Mouse (Mus musculus) frontal cortex, postnatal 14 days (tissue): ENCODE measurements around the gene Spo11.

Source experiments
- DNase-seq, 2 experiments: peaks; one replicate each; pipeline ENCODE4 v3.0.0; 2022; ENCODE audit warnings: low spot score in 2 of 2

The Spo11 gene

DNA sequence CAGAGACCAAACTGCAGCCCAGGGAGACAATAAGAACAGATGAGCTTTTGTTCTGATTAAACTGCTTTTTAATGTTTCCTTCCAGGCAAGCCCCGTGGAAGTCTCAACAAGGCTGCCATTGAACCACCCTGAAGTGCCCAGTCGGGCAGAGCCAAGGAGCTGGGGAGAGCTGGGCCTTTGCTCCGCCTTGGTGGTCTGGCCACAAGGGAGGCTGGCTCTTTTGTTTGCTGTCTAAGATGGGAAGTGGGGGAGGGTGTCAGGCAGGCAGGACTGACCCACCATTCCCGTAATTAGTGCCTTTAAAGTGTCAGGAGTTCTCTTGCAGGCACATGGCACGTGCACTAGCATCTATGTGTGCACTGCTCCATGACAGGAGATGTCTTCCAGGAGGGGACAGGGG is 18.9 kb upstream of the Spo11 start:
- no peak for DNase-seq

DNA sequence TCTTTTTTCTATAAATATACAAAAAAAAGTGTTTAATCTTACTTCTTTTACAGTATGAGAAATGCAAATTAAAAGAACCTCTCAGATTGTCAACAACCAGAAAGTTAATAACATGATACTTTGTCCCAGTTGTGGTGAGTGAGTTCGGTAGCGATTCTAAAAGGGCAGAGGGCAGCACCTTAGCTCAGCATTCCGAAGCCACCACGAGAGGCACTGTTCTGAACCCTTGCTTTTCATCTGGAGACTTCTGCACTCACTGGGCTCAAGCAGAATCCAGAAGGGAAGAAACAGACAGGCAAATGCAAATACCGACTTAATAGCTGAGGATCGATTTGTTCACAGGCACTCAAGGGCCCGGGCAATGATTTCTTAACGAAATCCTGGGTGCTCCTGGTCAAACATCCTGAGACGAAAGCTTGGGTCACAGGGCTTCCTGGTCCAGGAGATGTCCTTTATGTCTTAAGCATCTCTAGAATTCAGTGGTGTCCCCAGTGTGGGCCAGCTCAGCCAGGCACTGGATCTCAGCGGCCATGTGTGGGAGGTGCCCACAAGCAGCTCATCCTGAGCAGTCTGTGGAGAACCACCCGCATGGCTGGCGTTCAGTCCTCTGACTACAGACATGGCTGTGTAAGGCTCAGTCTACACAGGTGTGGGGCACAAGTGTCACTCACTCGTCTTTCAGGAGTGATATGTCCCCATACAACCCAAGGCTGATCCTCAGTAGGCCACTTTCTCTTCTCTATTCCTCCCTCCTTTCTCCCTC is 18.3 kb upstream of the Spo11 start:
- DNase-seq: no peak

DNA sequence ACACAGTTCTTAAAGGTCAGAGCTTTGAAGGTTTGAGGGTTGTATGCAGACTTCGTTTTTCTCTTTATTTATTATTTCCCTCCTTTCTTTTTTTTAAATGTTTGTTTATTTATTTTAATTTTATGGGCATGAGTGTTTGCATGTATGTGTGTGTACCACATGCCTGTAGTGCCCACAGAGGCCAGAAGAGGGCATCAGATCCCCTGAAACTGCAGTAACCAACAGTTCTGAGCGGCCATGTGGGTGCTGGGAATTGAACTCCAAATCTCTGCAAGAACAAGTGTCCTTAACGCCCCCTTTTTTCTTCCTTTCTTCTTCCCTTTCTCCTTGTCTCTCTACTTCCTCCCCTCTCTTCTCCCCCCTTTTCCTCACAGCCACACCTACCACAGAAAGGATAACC is 17.1 kb upstream of the Spo11 start:
- DNase-seq: no peak

DNA sequence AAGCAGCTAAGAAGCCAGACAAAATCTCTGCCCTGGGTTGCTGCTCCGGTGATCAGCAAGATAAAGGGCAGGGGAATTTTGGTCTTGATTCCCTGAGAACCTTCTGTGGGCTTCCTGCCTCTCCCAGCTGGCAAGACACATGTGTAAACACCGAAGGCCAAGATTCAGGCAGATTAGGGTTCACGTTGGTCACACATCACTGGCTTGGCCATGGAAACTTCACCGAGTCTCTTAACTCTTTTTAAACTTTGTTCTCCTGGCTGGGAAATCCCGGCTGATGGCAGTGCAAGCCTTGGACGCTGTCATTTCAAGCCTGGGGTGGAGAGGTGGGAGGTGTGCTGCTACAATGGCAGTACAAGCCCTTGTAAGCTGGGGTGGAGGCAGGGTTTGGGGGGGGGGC is 16.3 kb upstream of the Spo11 start:
- no peak for DNase-seq

DNA sequence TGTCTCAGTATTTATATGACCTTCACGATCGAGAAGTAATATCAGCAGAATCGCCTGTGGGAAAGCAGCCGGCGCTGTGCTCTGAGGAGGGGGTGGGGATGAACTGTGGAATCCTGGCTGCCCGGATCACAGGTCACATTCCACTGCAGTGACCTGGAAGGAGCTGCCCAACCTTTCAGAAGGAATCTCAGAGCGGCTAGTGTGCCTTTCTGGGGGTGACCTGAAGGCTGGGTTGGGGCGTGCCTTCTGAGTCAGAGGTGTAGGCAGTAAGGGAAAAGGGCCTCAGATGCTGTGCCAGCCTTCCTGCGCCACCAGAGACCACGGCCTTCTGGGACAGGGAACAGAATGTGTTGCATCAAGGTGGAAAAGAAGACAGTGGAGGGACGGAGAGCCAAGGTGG is 12.3 kb upstream of the Spo11 start:
- DNase-seq: no peak

DNA sequence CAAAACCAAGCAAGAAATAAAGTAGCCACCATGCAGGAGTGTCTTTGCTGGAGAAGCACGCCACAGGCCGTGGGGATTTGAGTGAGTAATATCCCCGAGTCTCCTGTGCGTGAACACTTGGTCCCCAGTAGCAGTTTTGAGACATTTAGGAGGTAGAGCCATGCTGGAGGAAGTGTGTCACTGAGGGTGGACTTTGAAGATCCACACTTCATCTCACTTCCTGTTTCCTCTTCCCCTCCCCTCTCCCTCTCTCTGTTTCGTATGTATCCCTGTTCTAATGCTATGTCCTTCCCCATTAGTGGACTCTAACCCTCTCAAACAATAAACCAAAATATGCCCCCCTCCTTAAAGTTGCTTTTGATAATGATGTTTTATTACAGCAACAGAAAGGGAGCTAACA is 11.0 kb upstream of the Spo11 start:
- no peak for DNase-seq

DNA sequence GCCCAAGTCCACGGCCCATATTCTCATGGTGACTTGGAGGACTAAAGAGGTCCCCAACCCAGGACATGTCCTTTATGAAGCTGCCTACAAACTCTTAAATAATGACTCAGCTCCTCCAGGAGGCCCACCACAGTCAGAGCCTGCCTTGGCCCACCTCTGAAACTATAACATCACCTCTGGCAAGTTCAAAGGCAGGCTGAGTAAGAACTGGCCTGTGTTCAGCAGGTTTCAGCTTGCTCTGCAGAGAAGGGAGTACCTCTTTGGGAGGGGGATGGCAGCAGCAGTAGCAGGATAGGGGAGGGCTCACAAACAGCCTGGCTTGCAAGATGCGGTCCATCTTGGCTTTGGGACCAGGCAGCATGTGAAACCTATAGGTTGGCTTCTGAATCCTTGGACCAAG is 5.6 kb upstream of the Spo11 start:
- no peak for DNase-seq

DNA sequence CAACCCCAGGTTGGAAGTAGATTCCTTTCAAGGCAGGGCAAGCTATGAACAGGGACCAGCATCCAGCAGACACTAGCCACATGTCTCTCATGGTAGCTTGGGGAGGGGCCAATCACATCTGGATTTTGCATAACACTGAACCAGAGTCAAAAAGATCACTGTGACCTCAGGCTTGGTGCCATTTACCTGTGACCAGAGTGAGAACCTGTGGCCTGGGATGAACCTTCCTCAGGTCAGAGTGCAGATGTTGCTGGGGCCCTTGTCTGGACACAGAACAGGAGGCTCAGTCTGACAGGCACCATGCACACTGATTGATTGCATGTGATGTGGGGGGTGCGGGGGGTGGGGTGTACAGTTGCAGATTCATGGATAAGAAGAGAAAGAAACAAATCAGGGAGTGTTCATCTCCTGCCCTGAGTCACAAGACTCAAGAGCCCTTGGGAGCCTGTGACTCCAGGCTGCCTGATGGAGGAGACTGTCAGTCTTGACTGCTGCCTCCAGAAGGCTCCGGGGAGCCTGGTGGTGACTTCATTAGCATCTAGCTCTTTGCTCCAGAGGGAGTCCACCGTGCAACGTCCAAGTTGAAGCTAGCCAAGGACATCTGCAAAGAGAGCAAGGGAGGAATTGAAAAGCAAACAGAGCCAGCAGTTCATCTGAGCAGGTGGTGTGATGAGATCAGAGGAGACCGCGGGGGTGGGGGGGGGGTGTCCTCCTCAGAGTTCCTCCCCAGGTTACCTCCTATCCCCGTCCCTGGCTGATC is 3.5 kb upstream of the Spo11 start:
- DNase-seq: no peak

DNA sequence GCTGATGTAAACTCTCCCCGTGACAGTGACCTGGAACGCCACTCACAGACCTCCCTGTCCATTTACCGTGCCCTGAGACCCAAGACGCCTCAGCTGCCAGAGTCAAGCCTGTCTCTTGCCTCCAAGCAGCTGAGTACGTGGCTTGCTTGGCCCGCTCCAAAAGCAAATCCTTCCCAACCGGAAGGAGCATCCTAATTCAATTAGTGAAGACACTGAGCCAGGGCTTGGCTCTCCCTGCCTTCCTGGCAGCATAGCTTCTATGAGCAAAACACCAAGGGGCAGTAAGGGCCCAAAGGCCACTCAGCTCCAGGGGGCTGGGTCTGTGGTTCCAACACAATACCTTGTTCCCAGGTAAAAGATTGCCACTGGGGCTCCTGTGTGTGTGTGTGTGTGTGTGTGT is 2.8 kb upstream of the Spo11 start:
- DNase-seq: no peak

DNA sequence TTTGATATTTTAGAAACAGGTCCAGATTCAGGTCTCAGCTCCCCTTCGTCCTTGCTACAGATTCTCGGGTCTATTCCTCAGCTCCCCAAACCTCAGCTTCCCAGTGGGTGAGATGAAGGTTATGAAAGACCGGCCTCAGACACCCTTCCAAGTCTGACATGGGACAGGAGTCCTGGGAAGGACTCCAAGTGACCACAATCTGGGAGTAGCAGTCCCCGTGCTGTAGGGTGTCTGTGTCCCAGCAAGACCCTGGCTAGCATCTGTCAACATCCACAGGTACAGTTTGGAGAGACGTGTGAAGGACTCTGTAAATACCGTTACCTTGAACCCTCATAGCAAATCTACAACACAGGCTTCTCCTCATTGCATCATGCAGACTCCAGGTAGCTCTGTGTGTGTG is 2.3 kb upstream of the Spo11 start:
- DNase-seq: no peak

DNA sequence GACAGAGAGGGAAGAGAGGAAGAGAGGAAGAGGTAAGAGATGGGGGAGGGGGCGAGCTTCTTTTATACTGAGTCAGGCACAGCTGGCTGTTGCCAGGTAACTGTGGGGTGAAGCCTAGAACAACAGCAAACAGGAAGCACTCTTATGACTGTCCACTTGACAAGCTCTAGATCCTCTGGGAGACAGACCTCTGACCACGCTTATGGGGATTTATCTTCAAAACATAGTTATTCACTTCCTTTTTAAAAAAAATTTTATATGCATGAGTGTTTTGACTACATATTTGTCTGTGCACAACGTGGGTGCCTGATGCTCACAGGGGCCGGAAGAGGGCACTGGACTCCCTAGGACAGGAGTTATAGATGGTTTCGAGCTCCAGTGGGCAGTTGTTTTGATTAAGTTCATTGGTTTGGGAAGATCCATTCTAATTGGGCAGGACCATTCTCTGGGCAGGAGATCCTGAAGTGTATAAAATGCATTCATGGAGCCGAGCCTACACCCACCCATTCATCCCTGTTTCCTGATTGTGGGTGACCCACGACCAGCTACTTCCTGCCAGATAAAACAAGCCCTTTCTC is 750 bp upstream of the Spo11 start:
- DNase-seq: no peak

DNA sequence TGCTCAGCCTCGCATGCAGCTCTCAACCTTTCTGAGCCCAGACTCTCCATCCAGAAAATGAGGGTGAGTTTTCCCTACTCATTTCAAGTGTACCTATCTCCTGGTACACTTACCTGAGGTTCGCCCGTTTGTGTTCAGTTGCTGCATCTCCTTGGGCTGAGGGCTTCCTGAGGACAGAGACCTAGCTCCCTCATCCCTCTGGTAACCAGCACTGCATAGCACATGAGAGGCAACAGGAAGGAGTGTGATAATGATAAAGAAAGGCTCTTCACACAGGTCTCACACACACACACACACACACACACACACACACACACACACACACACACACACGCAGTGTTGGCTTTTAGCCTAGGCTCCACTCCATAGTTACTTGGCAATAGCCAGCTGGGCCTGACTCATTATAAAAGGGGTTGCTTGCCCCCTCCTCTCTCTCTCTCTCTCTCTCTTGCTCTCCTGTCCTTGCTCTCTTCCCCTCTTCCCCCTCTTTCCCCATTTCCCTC is 682 bp downstream of the Spo11 start:
- DNase-seq: no peak

DNA sequence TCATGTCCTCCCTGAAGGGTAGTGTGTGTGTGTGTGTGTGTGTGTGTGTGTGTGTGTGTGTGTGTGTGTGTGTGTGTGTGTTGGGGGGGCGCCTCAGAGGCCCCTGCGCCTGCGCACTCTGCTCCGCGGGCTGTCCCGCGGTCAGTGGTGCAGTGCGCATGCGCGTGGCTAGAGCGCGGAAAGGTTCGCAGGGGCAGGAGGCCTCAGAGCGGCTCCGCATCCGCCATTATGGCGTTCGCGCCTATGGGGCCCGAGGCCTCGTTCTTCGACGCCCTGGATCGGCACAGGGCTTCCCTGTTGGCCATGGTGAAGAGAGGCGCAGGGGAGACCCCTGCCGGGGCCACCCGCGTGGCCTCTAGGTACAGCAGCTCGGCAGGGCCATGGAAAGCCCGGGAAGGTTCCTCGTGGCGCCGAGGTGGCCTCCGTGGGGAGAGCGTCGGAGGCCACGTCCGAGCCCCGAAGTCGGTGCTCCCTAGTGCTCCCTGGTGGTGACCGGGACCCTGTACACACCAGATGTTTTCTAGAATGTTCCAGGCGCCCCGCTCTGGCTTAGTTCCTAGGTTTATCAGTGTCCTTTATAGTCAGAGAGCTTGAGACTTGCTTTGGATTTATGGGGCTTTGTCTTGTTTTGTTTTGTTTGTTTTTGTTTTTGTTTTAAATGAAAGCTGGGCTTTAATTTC is 2.3 kb downstream of the Spo11 start:
- no peak for DNase-seq

DNA sequence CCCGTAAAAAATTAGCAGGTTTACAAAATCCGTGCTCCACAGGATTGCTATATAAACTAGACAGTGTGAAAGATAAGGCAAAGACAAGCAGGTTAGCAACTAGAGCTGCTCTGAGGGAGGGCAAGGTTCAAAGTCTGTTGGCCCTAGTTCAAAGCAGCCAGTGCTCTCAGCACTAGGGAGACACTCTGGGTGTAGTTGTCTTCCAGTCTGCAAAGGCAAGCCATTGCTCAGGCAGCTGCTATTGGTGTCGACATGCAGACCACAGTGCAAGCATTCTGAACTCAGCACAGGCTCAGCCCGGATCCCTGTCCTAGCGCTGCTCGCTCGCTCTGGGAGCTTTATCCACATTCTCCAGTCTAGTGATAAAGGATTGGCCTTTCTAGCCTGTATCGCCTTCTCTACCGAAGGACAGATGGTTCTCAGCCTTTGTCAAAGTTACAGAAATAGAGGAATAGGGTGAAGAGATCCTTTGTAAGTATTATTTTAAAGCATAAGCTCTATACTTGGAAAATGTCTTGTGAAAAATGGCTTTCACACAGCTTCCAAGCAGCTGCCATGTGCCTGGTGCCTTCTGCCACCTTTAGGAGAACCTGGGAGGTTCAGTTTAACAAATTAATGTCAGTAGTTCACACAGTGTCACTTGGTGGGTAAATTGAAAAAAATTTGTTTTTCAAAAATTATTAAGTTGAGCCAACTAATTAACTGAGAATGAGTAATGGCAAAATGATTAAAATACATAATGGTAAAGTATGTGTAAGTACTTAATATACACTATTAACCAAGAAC is 5.5 kb downstream of the Spo11 start:
- no peak for DNase-seq

DNA sequence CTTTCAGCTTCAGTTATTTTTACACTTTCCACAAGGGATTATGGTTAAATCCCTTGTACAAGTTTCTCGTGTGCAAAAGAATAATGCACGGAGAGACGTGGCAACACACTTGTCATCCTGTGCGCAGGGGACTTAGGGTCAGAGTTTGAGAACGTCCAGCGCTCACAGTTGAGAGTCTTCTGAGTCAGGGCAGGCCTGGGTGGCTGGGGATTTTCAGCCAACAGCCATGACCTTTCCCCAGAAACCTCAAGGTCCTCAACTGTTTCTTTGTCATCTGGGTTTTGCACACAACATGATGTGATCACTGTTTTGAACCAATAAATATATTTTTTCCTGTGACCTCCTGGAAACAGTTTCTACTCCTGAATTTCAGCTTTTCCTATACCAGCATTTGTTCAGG is 12.7 kb downstream of the Spo11 start:
- no peak for DNase-seq

DNA sequence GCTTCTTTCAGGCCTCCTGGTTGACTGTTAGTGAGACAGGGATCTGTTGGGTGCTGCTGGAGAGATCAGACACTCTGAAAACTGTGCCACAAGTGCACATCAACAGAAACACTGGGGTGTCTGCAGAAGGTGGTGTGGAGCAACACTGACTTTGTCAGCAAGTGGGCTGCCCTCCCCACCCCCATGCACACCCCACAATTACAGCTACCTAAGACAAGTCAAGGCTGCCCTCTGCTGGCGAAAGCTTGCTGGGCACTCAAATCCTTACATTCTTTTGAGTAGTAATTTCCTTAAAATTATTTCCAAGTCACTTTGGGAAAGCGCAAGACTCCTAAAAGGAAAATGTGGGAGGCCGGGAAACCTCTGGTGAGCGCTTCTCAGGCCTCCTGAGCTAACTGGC is 18.7 kb downstream of the Spo11 start:
- peak in 1 of 2 experiments; percentile 73 for DNase-seq

DNA sequence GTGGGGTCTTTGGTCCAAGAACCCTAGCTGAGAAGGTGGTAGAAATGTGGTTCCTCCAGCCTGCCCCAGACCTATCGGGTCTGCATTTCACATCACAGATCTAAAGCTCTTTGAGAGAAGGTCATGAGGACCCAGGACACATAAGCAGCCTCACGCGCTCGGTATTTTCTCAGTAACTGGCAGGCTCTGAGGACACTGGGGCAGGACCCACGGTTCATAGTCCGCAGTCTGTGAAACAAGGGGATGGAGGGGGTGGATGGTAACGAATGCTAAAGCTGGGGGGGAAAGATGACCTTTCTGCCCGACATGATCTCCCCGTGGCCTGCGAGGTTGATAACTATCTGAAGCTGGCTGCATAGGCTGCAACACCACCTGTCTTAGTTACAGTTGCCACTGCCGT is 20.2 kb downstream of the Spo11 start:
- no peak for DNase-seq

DNA sequence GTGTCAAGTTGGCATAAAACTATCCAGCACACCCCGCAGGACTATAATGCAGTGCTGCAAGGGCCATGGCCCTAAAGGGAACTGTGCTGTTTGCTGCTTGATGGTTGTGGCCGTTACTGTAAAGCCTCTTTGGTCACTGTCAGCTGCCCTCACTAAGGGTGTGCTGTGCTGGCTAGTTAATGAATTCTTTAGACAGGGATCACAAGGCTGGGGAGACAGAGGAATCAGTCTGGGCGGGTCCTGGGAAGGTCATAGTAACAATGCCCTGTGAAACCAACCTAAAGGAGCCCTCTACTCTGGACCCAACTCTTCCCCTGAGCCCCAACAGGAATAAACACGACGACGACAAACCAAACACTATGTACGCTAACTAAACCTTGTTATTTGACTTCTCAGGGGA is 21.0 kb downstream of the Spo11 start:
- no peak for DNase-seq

DNA sequence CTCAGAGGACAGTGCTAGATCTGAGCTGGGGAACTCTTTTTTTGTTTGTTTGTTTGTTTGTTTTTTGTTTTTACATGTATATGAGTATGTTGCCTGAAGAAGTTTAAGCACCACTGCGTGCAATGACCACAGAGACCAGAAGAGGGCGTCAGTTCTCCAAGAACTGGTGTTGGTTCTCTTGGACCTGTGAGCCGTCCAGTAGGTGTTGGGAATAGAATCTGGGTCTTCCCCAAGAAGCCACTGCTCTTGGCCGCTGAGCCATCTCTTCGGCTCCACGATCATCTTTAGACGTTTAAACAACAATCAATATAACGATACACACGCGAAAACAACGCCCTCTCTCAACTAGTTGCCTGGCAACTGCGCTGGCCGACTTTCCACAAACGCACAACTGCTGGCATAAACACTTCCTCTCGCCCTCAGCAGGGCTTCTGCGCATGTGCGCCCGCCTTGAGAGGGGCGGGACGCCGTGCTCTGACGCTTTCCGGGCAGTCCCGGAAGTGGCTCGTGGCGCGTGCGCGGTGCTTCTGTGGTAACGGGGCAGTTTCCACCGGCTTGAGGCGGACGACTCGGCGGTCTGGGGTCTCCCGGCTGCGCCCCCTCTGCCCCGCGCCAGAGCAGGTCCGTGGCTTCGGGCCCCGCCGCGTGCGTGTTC is 22.3 kb downstream of the Spo11 start, which contains the start of gene Rae1:
Gene Rae1 (plus strand): TSS at position 488 of the 655 bp plus-strand sequence.
- peak; percentile 95 to 97 for DNase-seq

DNA sequence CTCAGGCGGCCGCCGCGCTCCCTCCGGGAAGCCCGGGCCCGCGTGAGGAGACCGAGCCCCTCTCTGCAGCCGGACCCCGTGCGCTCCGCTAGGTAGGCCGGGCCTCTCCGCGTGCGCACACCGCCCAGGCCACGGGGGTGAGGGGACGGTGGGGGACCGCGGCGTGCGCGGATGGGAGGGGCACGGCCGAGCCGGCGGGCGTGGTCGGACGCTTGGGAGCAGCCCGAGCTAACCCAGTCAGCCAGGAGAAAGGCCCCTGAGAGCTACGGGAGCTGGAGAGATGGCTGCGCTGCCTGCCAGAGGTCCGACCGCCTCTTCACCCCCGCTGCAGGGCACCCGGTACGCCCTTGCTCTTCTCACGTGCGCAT is 22.8 kb downstream of the Spo11 start:
- no peak for DNase-seq

DNA sequence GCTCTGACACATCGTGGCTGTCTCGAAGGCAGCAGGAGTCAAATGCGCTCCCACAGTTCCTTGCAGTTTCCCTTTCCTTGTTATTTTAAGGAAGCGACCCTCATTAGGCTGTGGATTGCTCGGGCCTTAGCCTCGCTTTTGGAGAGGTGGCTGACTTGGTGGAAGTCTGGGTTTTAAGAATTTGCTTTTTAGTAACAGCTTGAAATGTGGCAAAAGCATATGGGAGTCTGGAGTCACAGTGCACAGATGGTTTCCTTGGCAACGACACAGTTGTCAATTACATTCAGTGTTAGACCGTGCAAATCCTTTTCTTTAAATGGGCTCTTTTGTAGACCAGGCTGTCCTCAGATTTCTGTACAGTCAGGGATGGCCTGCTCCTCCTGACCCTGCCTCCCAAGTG is 23.4 kb downstream of the Spo11 start:
- no peak for DNase-seq
